Mouse (Mus musculus): Measurements from ENCODE around the gene Tecpr2. TPM values are rescaled to one million over a fixed set of nuclear protein-coding genes. Genes with fewer than 3 reads are reported as not detected.

Tecpr2 gene
- polyA plus RNA-seq, 2 experiments, result 3.8 to 10.1 TPM

DNA sequence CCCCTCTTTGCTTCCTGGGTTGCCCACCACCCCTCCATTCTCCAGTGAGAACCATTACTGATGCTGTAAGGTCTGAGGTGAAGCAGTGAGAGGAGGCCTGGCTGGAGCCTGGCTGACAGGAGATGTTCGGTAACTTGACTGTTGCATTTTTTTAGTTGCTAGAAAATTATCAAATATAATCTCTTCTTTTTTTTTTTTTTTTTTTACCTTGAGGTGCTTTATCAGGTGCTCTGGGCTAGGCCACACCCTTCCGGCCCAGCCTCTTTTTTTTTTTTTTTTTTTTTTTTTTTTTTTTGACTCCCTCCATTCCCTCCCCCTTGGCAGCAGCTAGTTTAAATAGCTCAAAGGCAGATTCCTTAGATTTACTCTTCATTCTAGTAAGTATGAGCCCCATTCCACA, 64.8 kb downstream of the Tecpr2 start:
- peaks cover 22% of the 10 kb centered on the region for H3K36me3 ChIP-seq (ENCODE audit: control insufficient read depth, insufficient read depth, low read length)
- no peaks in the 10 kb centered on the region for H3K4me1 ChIP-seq (ENCODE audit: control insufficient read depth, insufficient read depth, low read length)
- H3K4me2 ChIP-seq (replicated peaks; ENCODE audit: low read depth, low read length, severe bottlenecking), result no peak overlapping the region
- no peak overlapping the region for H3K27ac ChIP-seq (replicated peaks; ENCODE audit: low read depth, low read length)
- 80% methylated on average over 2 of the region's 2 CpGs for WGBS
- TF ChIP-seq POLR2A (IDR thresholded peaks at IDR 0.05; ENCODE audit: borderline replicate concordance, extremely low read depth, insufficient read depth, insufficient read length), result no peak
- no peak for DNase-seq (ENCODE audit: low spot score)
- no peaks in the 10 kb centered on the region for H3K27me3 ChIP-seq (ENCODE audit: control insufficient read depth, insufficient read depth, low read length)
- no peak overlapping the region for H3K9ac ChIP-seq (ENCODE audit: low read depth, low read length, severe bottlenecking)
- ATAC-seq (ENCODE audit: low FRiP score, low read depth), result no peak
- no peaks in the 10 kb centered on the region for H3K9me3 ChIP-seq (ENCODE audit: control insufficient read depth, low read length)
- H3K4me3 ChIP-seq (replicated peaks; ENCODE audit: low read length), result no peak overlapping the region

DNA sequence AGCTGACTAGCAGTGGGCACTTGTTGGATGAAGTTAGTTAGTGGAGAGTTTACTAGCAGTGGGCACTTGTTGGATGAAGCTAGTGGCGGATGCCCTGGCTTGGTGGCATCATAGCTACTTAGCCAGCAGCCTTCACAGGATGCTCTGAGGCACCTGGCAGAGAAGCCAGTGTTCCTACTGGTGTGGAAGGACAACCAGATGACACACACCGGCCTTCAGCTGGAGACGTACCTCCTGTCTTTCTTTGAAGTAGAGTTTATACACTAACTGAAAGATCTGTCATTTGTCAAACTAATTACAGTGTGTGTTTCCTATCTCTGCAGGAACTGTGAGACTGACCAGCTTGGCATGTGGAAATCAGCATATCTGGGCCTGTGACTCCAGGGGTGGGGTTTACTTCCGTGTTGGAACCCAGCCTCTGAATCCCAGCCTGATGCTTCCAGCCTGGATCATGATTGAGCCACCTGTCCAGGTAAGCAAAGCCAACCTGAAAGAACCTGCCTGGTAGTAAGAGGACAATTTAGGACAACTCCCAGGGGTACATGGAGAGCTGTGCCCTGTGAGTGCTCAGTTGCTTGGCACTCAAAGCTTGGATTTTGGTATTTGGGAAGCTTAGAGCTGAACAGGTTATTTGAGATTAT, 65.4 kb downstream of the Tecpr2 start:
- no peaks in the 10 kb centered on the region for H3K27me3 ChIP-seq (ENCODE audit: control insufficient read depth, insufficient read depth, low read length)
- H3K9me3 ChIP-seq (ENCODE audit: control insufficient read depth, low read length), result no peaks in the 10 kb centered on the region
- no peak overlapping the region for H3K4me3 ChIP-seq (replicated peaks; ENCODE audit: low read length)
- H3K4me2 ChIP-seq (replicated peaks; ENCODE audit: low read depth, low read length, severe bottlenecking), result no peak overlapping the region
- H3K27ac ChIP-seq (replicated peaks; ENCODE audit: low read depth, low read length), result no peak overlapping the region
- H3K4me1 ChIP-seq (ENCODE audit: control insufficient read depth, insufficient read depth, low read length), result no peaks in the 10 kb centered on the region
- 75% methylated on average over 4 of the region's 4 CpGs for WGBS
- ATAC-seq (ENCODE audit: low FRiP score, low read depth) (no peak), DNase-seq (ENCODE audit: low spot score) (no peak)
- H3K9ac ChIP-seq (ENCODE audit: low read depth, low read length, severe bottlenecking), result no peak overlapping the region
- H3K36me3 ChIP-seq (ENCODE audit: control insufficient read depth, insufficient read depth, low read length), result peaks cover 25% of the 10 kb centered on the region
- no peak for TF ChIP-seq POLR2A (IDR thresholded peaks at IDR 0.05; ENCODE audit: borderline replicate concordance, extremely low read depth, insufficient read depth, insufficient read length)

DNA sequence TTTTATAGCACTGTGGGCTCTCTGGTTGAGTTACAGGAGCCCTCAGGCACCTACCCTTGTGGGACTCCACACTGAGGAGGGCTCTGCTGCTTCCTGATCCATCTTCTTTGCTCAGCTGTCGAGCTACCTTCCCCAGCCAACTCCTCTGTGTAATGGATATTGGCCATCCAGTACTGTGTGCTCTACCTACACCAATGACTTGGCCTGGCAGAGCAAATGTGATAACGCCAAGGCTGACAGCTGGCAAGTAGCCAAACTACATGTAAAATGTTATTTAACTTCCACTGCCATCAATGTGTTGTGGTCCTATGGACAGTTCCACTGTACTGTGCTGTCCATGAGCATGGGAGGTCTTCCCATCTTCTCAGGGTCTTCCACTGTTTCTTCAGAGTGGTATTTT, 72.9 kb downstream of the Tecpr2 start:
- H3K27me3 ChIP-seq (ENCODE audit: control insufficient read depth, insufficient read depth, low read length), result no peaks in the 10 kb centered on the region
- H3K36me3 ChIP-seq (ENCODE audit: control insufficient read depth, insufficient read depth, low read length), result peaks cover 12% of the 10 kb centered on the region
- TF ChIP-seq POLR2A (IDR thresholded peaks at IDR 0.05; ENCODE audit: borderline replicate concordance, extremely low read depth, insufficient read depth, insufficient read length), result no peak
- H3K4me1 ChIP-seq (ENCODE audit: control insufficient read depth, insufficient read depth, low read length), result no peaks in the 10 kb centered on the region
- H3K9ac ChIP-seq (ENCODE audit: low read depth, low read length, severe bottlenecking), result no peak overlapping the region
- no peak overlapping the region for H3K4me2 ChIP-seq (replicated peaks; ENCODE audit: low read depth, low read length, severe bottlenecking)
- 79% methylated on average over 2 of the region's 2 CpGs for WGBS
- no peak for ATAC-seq (ENCODE audit: low FRiP score, low read depth)
- no peak overlapping the region for H3K27ac ChIP-seq (replicated peaks; ENCODE audit: low read depth, low read length)
- H3K9me3 ChIP-seq (ENCODE audit: control insufficient read depth, low read length), result no peaks in the 10 kb centered on the region
- DNase-seq (ENCODE audit: low spot score), result no peak
- H3K4me3 ChIP-seq (replicated peaks; ENCODE audit: low read length), result no peak overlapping the region

DNA sequence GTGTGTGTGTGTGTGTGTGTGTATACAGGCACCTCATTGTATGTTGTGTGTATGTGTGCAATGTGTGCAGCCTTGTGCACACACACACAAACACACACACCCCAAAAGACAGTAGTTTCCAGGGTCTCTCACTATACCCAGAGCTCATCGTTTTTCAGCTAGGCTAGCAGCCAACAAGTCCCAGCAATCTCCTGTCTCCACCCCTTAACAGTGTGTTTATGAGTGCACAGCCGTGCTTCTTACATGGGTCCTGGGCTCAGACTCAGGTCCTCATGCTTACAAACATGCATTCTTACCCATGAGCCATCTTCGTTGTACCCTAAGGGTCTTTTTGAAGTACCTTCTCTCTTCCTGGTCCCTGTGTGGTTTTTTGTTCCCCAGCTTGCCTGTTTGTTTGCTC, 76.4 kb downstream of the Tecpr2 start:
- ATAC-seq (ENCODE audit: low FRiP score, low read depth) (no peak), DNase-seq (ENCODE audit: low spot score) (no peak)
- H3K9ac ChIP-seq (ENCODE audit: low read depth, low read length, severe bottlenecking), result 0 out of 2 replicates have a peak overlapping the region, but pooled peaks have one; percentile 6
- no peaks in the 10 kb centered on the region for H3K27me3 ChIP-seq (ENCODE audit: control insufficient read depth, insufficient read depth, low read length)
- 56% methylated on average over 3 of the region's 3 CpGs for WGBS
- no peak overlapping the region for H3K4me2 ChIP-seq (replicated peaks; ENCODE audit: low read depth, low read length, severe bottlenecking)
- H3K36me3 ChIP-seq (ENCODE audit: control insufficient read depth, insufficient read depth, low read length), result peaks cover 30% of the 10 kb centered on the region
- no peaks in the 10 kb centered on the region for H3K9me3 ChIP-seq (ENCODE audit: control insufficient read depth, low read length)
- no peak for TF ChIP-seq POLR2A (IDR thresholded peaks at IDR 0.05; ENCODE audit: borderline replicate concordance, extremely low read depth, insufficient read depth, insufficient read length)
- H3K27ac ChIP-seq (replicated peaks; ENCODE audit: low read depth, low read length), result no peak overlapping the region
- no peaks in the 10 kb centered on the region for H3K4me1 ChIP-seq (ENCODE audit: control insufficient read depth, insufficient read depth, low read length)
- H3K4me3 ChIP-seq (replicated peaks; ENCODE audit: low read length), result no peak overlapping the region

DNA sequence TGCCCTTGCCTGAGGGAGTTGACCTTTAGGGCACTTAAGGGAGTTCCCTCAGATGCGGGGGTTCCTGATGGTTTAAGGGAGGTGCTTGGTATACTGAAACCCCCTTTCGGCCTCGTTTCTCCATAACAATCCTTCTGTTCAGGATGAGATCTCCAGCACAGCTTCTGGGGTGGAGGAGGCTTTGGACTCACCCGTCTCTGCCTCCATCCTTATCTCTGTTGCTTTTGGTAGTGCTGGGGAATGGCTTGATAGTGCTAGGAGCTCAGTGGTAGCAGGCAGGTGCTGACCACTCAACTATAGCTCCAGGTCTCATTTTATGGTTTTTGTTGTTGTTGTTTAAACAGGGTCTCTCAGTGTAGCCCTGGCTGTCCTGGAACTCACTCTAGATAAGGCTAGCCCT, 77.0 kb downstream of the Tecpr2 start:
- no peak for ATAC-seq (ENCODE audit: low FRiP score, low read depth)
- 77% methylated on average over 4 of the region's 4 CpGs for WGBS
- TF ChIP-seq POLR2A (IDR thresholded peaks at IDR 0.05; ENCODE audit: borderline replicate concordance, extremely low read depth, insufficient read depth, insufficient read length), result no peak

More for the DNA sequence above, 77.0 kb downstream of the Tecpr2 start:
- DNase-seq (ENCODE audit: low spot score), result no peak
- Histone ChIP-seq H3K4me3 (replicated peaks; ENCODE audit: low read length) (no peak overlapping the region), H3K9me3 (ENCODE audit: control insufficient read depth, low read length) (no peaks in the 10 kb centered on the region), H3K4me1 (ENCODE audit: control insufficient read depth, insufficient read depth, low read length) (no peaks in the 10 kb centered on the region), H3K36me3 (ENCODE audit: control insufficient read depth, insufficient read depth, low read length) (peaks cover 33% of the 10 kb centered on the region), H3K27me3 (ENCODE audit: control insufficient read depth, insufficient read depth, low read length) (no peaks in the 10 kb centered on the region), H3K9ac (ENCODE audit: low read depth, low read length, severe bottlenecking) (no peak overlapping the region), H3K4me2 (replicated peaks; ENCODE audit: low read depth, low read length, severe bottlenecking) (no peak overlapping the region), H3K27ac (replicated peaks; ENCODE audit: low read depth, low read length) (no peak overlapping the region)

Measured in limb, embryonic 14.5 days (tissue).